Mouse (Mus musculus): Measurements from ENCODE around the gene Smyd1.
"Not testable (repeated sequence)": the region's sequence is repeated elsewhere in the genome, so short reads cannot be mapped to it uniquely, and the experiment has no call there.

- TF ChIP-seq TAL1 (conservative IDR thresholded peaks at IDR 0.05; ENCODE audit: low read depth, low read length); POLR2AphosphoS5 (IDR thresholded peaks at IDR 0.05; ENCODE audit: insufficient replicate concordance, low read depth, low read length); GATA1 (IDR thresholded peaks at IDR 0.05; ENCODE audit: borderline replicate concordance, low read length): not testable (repeated sequence)
Measured at GRCm38 (mm10) chr6:71331491-71331890, 9.5 kb upstream of the Smyd1 start.

All from G1E (cell line).